Mouse (Mus musculus) layer of hippocampus, postnatal 10 days (tissue): ENCODE results near the gene En2. TPM values are rescaled to one million over a fixed set of nuclear protein-coding genes. Genes with fewer than 3 reads are reported as not detected.

Experiments used
- DNase-seq, 2 experiments: peaks; one replicate each; pipeline ENCODE4 v3.0.0; 2021; ENCODE audit warnings: low spot score in 2 of 2
- total RNA-seq, 2 experiments: library from RNA; stranded (reverse); gene quantifications; 2 replicates each; pipeline ENCODE4 v1.2.3; 2021

The En2 gene
- total RNA-seq, 2 experiments from 2014 or later, result 0.11 to 0.14 TPM

- no peak for DNase-seq
These were observed 6.4 kb upstream of the En2 start for GRCm38 (mm10) chr5:28159072-28159458.

- DNase-seq, result no peak
These were observed 5.5 kb upstream of the En2 start for GRCm38 (mm10) chr5:28159891-28160470.

DNA sequence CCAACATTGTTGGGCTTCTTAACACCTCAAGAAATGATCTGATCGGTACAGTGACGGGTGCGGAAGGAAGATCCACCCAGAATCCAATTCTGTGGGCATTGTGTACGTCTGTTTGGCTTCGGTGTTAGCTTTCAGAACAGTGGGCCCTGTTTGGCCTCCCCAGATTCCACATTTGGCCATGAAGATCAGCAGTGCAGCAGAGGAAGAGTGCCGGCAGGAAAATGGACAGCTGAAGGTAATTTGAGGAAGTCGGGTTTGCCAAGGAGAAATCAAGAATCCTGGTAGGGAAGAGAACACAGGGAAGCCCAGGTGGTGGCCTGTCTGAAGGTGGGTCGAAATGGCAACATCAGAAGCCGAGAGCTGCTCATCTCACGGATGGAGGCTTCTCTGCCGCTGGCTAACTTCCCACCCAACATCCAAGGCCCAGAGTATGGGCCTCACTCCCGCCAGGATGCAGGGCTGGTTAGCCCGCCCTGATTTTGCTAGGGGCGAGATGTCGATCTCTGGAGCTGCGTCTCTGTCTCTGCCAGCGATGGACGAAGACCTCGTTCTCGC is 4.0 kb upstream of the En2 start:
- peak in 1 of 2 experiments; percentile 13 for DNase-seq

DNA sequence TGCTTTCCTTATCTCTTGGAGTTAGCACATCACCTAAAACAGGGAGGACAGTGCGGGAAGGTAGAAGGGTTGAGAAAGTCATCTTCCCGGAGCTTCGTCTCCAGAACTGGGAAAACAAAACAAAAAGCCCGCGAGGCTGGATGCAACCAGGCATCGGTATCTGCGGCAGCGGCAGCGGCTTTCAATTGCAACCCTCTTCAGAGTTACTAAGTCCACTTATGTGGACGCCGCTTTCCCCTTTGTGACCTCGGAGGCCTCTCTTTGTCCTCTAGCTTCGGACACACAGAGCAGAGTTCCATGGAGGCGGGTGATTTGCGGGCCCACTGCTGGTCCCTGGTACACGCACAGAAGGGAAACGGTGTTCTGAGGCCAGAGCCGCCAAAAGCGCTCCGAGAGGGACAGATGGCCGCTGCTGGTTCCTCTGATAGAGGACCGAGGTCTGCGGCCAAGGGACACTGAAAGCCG is 3.5 kb upstream of the En2 start:
- peak; percentile 12 to 20 for DNase-seq

DNA sequence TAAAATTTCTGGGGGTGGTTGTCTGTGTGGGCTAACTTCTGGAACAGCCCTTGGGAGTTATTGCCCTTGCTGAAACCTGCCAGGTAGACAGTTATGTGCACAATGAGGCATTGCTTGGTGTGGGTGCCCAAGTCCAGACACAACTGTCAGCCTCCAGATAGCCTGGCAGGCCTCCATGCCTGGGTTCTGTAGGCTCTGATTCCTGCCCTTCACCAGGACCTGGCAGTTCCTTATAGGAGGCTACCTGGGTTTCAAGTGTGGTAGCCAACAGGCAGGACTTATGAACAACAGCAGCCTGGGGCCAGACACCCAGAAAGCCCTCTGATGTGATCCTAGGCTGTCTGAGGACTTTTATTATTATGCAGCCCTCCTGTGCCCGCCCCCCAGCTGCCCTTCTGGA is 1.6 kb upstream of the En2 start:
- DNase-seq, result no peak

- peak; percentile 24 to 30 for DNase-seq
These were observed 1.1 kb downstream of the En2 start for GRCm38 (mm10) chr5:28166256-28167231.

DNA sequence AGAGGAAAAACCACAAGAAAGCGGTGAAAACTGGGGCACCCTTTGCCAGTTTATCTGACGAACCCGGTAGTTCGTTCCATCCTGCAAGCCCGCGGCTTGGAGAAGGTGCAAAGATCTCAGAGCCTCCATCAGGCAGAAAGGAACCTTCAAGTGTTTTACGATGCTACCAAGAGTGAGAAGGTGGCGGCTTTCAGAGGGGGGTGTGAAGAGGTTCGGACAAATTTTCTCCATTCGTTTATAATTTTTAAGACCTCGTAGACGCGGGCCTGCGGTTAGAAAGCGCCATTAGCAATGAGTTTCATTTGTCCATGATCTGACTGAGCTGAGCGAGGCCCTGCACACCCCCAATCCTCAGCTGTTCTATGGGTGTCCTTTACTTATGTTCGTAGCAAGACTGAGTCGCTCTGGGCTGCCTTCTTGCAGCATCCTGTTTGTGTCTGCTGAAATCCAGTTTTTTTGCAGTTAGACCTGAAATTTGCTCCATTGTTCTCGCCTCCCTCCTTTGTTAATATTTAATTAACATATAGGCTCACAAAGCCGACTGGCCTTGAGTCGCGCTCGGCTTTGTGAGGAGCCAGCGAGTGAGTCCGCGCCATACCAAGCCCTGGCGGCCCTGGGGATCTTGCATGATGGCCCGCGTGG is 2.2 kb downstream of the En2 start:
- peak in 1 of 2 experiments; percentile 20 for DNase-seq

DNA sequence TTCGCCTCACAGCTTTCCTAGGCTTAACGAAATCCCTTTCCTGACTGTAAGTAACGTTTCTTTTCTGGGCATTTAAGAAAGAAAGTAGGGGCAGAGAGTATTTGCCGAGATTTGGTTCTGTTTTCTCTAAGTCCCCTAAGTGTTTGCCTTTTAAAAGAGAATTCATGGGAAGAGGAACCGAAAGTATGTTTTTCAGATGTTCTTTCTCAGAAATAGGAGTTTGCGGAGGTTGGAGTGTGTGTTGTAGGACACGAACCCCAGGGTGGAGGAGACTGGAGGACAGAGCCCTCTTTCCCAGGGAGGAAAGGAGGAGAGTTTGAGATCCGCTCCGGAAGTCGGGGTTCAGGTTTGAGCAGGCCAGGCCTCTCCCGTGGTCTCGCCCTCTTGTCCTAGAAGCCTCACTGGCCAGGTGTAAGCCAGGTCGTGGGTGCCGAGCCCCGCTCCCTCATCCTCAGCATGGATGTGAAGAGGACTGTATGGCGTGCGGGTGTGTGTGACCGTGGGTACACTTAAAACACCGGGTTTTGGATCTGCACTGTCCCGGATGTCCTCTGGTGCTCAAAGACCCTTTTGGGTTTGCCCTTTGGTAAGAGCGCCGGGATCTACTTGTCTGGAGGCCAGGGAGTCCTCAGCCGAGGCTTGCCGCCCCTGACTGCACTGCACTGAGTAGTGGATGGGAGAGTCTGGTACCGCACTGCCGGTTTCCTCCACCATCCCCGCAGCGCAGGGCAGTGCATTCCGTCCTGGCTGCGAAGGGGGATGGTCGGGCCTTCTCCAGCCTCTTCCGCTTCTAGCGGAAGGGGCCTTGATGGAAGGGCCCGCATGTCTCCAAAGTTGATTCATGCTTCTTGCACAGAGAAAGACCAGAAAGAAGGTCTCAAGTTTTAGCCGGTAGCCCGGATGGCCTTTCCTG is 3.0 kb downstream of the En2 start:
- no peak for DNase-seq

DNA sequence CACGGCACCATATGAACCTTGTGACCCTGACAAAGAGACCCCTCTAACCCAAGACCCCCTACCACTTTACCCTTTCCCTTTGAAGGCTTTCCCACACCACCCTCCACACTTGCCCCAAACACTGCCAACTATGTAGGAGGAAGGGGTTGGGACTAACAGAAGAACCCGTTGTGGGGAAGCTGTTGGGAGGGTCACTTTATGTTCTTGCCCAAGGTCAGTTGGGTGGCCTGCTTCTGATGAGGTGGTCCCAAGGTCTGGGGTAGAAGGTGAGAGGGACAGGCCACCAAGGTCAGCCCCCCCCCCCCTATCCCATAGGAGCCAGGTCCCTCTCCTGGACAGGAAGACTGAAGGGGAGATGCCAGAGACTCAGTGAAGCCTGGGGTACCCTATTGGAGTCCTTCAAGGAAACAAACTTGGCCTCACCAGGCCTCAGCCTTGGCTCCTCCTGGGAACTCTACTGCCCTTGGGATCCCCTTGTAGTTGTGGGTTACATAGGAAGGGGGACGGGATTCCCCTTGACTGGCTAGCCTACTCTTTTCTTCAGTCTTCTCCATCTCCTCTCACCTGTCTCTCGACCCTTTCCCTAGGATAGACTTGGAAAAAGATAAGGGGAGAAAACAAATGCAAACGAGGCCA is 3.8 kb downstream of the En2 start:
- DNase-seq, result no peak

- DNase-seq, result no peak
These were observed 4.6 kb downstream of the En2 start for GRCm38 (mm10) chr5:28170081-28170480.

DNA sequence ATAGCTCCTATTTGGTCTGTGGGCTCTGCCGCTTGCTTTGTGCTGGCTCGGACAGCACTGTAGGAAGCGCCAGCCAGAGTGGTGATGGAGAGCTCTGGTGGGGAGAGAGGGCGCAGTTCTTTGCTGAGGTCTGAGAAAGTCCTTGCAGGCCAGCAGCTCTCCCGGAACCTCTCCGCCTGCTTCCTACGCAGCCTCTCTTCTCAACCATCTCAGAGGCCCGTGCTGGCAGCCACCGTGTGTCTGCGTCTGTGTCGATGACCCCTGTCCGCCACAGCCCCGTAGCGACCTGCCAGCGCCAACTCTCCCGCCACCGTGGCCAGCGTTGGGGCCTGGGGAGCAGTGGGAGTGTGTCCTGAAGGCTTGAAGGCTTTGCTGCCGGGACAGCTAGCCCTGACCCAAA is 5.4 kb downstream of the En2 start:
- no peak for DNase-seq

- DNase-seq, result no peak
These were observed 6.2 kb downstream of the En2 start for GRCm38 (mm10) chr5:28171667-28172066.

DNA sequence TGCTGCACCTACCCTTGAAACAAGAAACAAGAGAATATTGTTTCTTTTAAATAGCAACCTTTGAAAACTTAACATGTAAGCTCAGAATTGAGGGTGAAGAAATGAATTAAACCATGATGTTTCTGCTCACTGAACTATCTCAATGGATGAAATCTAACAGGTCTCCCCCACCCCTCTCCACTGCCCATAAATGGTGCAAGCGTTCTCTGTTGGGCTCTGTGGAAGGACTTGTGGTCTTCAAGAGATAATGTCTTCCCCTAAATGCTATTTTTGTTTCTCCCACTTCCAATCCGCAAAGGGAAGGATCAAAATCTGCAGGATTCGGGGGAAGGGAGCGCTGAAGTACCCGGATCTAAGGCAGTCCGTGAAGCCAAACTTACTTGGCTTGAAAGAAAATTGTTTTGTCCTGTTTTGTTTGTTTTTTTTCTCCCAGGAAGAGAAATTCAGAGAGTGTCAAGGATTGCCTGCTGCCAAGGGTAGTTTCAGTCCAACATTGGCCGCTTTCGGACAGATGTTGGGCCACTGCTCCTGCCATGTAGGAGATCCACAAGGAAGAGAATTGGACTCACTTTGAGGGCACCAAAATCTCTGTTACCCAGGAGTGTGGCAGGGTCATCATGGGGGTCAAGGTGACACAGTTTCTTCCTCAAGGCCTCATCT is 6.9 kb downstream of the En2 start:
- no peak for DNase-seq

GRCm38 (mm10) chr5:28172921-28173670 is 7.6 kb downstream of the En2 start:
- DNase-seq, result no peak

- DNase-seq, result no peak
These were observed 8.2 kb downstream of the En2 start for GRCm38 (mm10) chr5:28173674-28174073.

DNA sequence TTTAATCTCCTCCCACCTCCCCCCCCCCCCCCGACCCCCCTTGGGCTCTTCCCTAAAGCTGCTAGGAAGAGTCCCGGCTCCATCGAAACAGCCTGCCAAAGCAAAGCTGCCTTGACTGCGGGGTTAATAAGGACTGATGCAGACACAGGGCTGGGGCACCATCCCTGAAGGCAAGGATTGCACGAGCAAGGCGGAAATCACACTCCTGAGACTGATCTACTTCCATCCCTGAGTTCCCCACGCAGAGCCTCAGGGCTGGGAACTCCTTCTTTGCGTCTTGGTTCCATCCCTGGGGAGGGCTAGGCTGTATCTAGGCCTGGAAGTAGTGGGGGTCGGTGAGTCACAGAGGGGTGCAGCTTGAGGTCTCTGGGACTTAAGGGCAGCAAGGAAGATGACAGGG is 8.6 kb downstream of the En2 start:
- no peak for DNase-seq

DNA sequence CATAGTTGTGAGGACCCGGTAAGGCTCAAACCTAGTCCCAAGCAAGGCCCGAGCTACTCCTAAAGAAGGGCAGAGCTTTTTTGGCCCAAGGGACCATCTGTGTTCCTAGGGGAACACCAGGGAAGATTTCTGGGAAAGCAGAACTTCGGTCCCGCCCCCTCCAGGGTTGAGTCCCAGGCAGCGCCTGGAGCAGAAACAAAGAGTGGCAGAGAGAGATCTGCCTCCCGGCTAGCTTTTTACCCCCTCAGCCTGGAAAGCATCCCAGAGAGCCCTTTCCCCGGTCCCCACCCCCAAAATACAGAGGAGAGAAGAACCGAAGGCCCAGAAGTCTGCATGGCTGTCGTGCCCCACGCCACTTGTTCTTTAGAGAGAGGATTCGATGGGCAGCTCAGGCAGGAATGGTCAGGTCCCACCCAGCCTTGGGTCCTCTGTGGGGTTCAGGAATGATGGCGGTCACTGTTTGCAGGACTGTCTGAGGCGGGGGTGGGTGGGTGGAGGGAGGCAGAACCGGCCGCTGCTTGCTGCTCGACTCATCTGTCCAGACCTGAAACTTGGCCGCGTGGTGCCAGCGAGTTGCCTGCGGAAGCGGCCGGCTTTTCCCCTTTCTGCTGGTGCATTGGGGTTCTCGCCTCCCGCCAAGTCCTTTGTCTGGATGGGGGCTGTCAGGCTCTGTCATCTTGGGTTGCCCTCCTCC is 9.5 kb downstream of the En2 start:
- DNase-seq, result no peak

- no peak for DNase-seq
These were observed 10.1 kb downstream of the En2 start for GRCm38 (mm10) chr5:28175570-28175919.
